Mouse (Mus musculus) midbrain, embryonic 15.5 days (tissue): ENCODE measurements around the gene Mterf1b. TPM values are rescaled to one million over a fixed set of nuclear protein-coding genes. Genes with fewer than 3 reads are reported as not detected.
"Not testable (repeated sequence)": the region's sequence is repeated elsewhere in the genome, so short reads cannot be mapped to it uniquely, and the experiment has no call there.

Experiments
- ATAC-seq: fragments of 200-750 bp; cut with Nextera tagmentation; replicated peaks from 2 replicates; pipeline ENCODE4 v1.8.0; 2017; ENCODE audit warnings: moderate TSS enrichment
- H3K27ac ChIP-seq: fragments of 300-500 bp; sonication (generic); 2 replicates; pipeline ENCODE4 v1.5.1; 2015; ENCODE audit warnings: mild to moderate bottlenecking, inconsistent platforms
- H3K27me3 ChIP-seq: fragments of 300-500 bp; sonication (generic); replicated peaks from 2 replicates; pipeline ENCODE4 v1.6.1; 2015; ENCODE audit warnings: inconsistent platforms
- H3K36me3 ChIP-seq: fragments of 300-500 bp; sonication (generic); replicated peaks from 2 replicates; pipeline ENCODE4 v1.6.1; 2015; ENCODE audit warnings: inconsistent platforms
- H3K4me1 ChIP-seq: fragments of 300-500 bp; sonication (generic); 2 replicates; pipeline ENCODE4 v1.6.1; 2015; ENCODE audit warnings: inconsistent platforms
- H3K4me2 ChIP-seq: fragments of 300-500 bp; sonication (generic); 2 replicates; pipeline ENCODE4 v1.6.1; 2015; ENCODE audit warnings: inconsistent platforms, mild to moderate bottlenecking, moderate library complexity
- H3K4me3 ChIP-seq: fragments of 300-500 bp; sonication (generic); 2 replicates; pipeline ENCODE4 v1.5.1; 2015; ENCODE audit warnings: mild to moderate bottlenecking, inconsistent platforms
- H3K9ac ChIP-seq: fragments of 300-500 bp; sonication (generic); 2 replicates; pipeline ENCODE4 v1.6.1; 2015; ENCODE audit warnings: mild to moderate bottlenecking, inconsistent platforms
- H3K9me3 ChIP-seq: fragments of 300-500 bp; sonication (generic); 2 replicates; pipeline ENCODE4 v1.6.1; 2016; ENCODE audit warnings: inconsistent platforms
- WGBS: fragments of 180-500 bp; shearing (Covaris S2); methylation state at CpG from one replicate; pipeline ENCODE4 v1.1.7; 2015; ENCODE audit warnings: mixed read lengths; 5-methylcytosine and 5-hydroxymethylcytosine counted together
- polyA plus RNA-seq: library from polyadenylated mRNA; unstranded; fragments of >200 nt; fragmentation: Nextera tagmentation; extraction: Ambion mirVana; gene quantifications from 2 replicates; pipeline ENCODE4 v1.2.1, GENCODE M21; 2015

Mterf1b gene
- polyA plus RNA-seq, 1 experiment from 2014 or later = 4.7 TPM

DNA sequence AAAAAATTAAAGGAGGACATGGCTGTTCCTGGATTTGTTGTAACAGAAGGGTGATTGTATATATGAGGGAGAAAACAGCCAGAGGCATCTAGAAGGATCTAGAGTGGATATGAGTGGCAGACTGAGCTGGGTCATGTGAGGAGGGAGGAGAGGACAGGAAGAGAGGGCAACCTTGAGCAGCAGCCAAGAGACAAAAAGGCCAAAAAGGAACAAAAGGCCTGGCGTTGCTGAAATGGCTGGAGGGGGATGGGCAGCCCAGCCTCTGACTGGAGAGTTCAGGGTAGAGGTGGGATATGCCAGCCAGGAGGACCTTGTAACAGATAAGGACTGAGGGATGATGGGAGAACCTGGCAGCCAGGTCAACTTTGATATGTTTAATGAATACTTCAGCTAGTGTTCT is 2.9 kb downstream of the Mterf1b start:
- Histone ChIP-seq H3K27ac (no peak overlapping the region), H3K4me2 (no peak overlapping the region), H3K36me3 (no peaks in the 10 kb centered on the region), H3K4me3 (no peak overlapping the region), H3K9ac (no peak overlapping the region), H3K4me1 (peaks cover 9% of the 10 kb centered on the region), H3K9me3 (no peaks in the 10 kb centered on the region), H3K27me3 (no peaks in the 10 kb centered on the region)
- WGBS = 48% methylated on average over 1 of the region's 1 CpGs
- no peak for ATAC-seq

DNA sequence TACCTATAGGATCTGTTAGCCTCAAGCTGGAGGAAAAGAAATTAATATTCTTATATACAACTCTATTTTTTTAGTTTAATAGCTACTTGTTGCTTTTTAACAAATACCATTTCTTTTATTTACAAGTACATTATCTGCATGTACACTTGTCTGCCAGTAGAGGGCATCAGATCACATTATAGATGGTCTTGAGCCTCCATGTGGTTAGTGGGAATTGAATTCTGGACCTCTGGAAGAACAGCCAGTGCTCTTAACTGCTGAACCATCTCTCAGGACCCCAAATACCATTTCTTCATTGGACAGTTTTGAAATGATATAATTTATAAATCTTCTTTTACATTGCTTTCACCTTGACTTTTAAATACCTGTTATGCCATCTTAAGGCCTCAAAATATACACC is 9.2 kb downstream of the Mterf1b start:
- H3K4me1 ChIP-seq = no peaks in the 10 kb centered on the region
- ATAC-seq = no peak
- H3K9me3 ChIP-seq = no peaks in the 10 kb centered on the region
- no peak overlapping the region for H3K9ac ChIP-seq
- no peak overlapping the region for H3K4me3 ChIP-seq
- H3K36me3 ChIP-seq = no peaks in the 10 kb centered on the region
- H3K27me3 ChIP-seq = no peaks in the 10 kb centered on the region
- H3K4me2 ChIP-seq = no peak overlapping the region
- H3K27ac ChIP-seq = no peak overlapping the region

DNA sequence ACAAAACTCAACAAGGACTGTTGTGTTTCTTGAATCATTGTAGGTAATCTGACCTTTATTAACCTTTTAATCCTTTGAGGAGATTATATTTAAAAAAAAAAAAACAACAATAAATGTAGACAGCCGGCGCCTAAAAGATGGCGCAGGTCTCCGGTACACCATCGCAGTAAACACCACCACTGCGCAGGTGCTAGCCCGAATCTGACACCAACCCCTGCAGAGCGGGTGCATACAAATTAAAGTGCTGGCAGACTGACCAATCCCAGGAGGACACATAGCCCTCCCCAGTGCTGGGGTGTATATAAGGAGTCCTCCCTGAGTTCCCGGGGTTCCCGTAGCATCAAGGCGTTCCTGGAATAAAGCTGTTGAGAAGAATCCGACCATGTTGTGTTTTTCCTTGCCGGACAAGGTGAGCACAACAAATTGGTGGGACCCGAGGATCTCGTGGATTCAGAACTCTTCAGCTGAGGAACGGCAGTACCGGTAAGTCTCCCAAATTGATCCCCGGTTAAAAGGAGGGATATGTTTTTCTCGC is 10.2 kb downstream of the Mterf1b start:
- not testable (repeated sequence) for H3K27me3 ChIP-seq, H3K4me3 ChIP-seq, H3K9me3 ChIP-seq, H3K4me1 ChIP-seq, ATAC-seq, H3K4me2 ChIP-seq, H3K9ac ChIP-seq, H3K27ac ChIP-seq, H3K36me3 ChIP-seq
- 94% methylated on average over 19 of the region's 19 CpGs for WGBS

DNA sequence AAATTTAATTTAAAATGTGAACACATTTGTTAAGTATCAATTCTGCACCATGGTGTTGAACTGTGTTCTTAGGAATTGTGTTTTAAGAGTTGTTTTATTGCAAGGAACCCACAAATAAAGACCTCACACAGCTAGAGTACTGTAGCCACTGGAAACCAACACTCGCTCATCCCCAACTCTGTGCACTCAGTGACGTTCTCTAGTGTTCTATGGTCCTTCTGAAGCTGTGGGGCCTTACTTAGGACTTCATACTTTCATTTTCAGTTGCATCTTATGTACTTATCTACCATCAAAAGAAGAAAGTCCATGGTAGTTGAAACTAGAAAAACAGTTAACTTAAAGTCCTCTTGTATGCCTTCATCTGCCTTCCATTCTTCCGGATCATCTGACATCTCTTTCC is 17.9 kb downstream of the Mterf1b start:
- not testable (repeated sequence) for H3K27ac ChIP-seq, H3K4me2 ChIP-seq, H3K36me3 ChIP-seq, H3K9me3 ChIP-seq, ATAC-seq, H3K27me3 ChIP-seq, H3K9ac ChIP-seq, H3K4me3 ChIP-seq, H3K4me1 ChIP-seq
- 87% methylated on average over 3 of the region's 3 CpGs for WGBS

DNA sequence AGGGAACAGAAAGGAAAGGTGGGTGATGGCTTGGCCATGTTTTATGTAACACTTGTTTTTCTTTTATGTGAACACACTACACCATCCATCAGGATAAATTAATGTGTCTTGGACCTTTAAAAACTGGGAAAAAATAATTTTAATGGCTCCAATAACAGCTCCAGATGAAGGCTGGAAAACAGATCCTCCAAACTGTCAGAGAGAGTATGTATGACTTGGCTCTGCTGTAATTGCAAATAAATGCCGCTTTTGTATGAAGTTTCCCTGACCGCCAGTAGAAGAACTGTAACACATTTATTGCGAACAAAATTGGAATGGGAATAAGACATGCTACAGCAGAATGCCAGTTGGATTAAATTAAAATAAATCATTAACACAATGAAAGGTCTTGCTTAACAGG is 29.1 kb downstream of the Mterf1b start:
- Histone ChIP-seq H3K9ac (no peak overlapping the region), H3K4me2 (no peak overlapping the region), H3K36me3 (no peaks in the 10 kb centered on the region), H3K4me3 (no peak overlapping the region), H3K27me3 (no peaks in the 10 kb centered on the region), H3K9me3 (no peaks in the 10 kb centered on the region), H3K27ac (no peak overlapping the region), H3K4me1 (no peaks in the 10 kb centered on the region)
- 81% methylated on average over 3 of the region's 3 CpGs for WGBS
- ATAC-seq = no peak

DNA sequence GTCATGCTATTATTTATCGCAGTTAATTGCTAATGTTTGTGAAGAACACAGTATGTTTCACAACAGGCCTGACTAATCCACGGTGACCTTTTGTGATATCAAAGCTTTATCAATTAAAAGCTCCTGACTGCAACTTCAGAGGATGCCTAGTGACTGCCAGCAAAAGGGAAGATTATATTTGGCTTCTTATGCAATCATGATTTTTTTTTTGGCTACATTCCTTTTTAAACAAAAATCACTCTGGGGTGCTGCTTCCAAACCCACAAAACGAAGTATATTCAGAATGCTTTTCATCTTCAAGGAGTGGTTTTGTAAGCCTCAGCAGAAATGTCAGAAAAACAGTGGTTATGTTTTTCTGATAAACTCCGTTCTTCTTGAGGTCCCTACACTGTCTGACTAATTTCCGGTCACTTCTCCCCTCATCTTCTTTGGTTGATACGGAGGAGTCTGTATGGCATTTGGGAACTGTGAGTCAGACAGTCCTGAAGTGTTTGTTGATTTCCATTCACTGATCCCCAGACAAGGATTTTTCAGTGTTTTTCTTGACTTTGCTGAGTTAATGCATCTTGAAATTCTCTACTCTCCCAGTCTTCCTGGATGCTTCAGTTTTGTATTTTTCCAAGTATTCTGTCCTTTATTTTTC is 29.9 kb downstream of the Mterf1b start:
- Histone ChIP-seq H3K27ac (no peak overlapping the region), H3K4me1 (no peaks in the 10 kb centered on the region), H3K9ac (no peak overlapping the region), H3K4me3 (no peak overlapping the region), H3K36me3 (no peaks in the 10 kb centered on the region), H3K27me3 (no peaks in the 10 kb centered on the region), H3K9me3 (no peaks in the 10 kb centered on the region), H3K4me2 (no peak overlapping the region)
- no peak for ATAC-seq
- WGBS = 80% methylated on average over 6 of the region's 6 CpGs

DNA sequence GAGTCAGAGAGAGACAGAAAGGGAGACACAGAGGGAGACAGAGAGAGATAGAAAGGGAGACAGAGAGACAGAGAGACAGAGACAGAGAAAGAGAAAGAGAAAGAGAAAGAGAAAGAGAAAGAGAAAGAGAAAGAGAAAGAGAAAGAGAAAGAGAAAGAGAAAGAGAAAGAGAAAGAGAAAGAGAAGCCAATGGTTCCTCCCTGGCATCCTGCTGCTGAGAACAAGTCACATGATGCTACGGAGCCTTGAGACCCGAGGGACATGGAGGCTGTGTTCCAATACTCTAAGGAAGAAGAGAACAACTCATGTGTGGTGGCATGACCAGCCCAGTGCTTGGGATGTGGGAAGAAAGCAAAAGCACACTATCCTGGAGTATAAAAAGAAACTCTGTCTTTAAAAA is 40.0 kb downstream of the Mterf1b start:
- WGBS = 79% methylated on average over 2 of the region's 2 CpGs
- Histone ChIP-seq H3K9me3 (no peaks in the 10 kb centered on the region), H3K4me1 (no peaks in the 10 kb centered on the region), H3K4me2 (no peak overlapping the region), H3K9ac (no peak overlapping the region), H3K36me3 (no peaks in the 10 kb centered on the region), H3K27me3 (no peaks in the 10 kb centered on the region), H3K27ac (no peak overlapping the region), H3K4me3 (no peak overlapping the region)
- no peak for ATAC-seq

DNA sequence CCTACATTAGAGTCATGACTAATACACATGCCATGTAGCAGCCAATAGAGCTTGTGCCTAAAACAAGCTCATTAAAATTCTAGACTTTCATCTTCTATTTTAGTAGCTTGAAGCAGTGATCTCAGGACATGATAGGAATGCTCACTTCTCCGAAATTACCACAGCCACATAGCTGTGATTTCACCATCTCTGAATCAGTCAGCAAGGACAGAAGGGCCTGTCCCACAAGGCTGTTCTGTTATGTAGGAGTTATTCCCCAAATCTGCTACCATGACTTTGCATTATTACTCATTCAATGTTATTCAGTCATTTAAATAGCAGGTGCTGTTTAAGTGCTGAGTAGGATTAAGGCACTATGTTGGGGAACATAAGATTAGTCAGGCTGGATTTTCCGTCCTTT is 42.3 kb downstream of the Mterf1b start:
- Histone ChIP-seq H3K36me3 (no peaks in the 10 kb centered on the region), H3K27me3 (no peaks in the 10 kb centered on the region), H3K9me3 (no peaks in the 10 kb centered on the region), H3K27ac (no peak overlapping the region), H3K4me3 (no peak overlapping the region), H3K9ac (no peak overlapping the region), H3K4me1 (no peaks in the 10 kb centered on the region), H3K4me2 (no peak overlapping the region)
- 51% methylated on average over 2 of the region's 2 CpGs for WGBS
- no peak for ATAC-seq

DNA sequence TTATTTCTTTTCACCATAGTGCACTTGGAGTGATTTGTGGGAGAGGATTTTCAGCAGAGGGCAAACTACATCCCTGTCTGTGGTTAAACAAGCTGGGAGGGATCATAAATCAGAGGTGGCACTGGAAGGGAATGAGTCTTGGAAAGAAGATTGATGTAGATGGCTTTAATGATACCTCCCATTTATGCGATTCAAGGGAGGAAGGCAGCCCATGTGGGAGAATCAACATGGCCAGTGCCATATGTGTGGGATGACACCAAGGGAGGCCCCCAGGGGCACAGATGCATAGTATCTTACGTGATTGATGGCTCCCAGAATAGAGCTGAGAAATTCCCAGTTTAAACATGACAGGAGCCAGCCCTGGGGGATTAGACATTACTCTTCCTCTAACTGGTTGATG is 48.0 kb downstream of the Mterf1b start:
- Histone ChIP-seq H3K36me3 (no peaks in the 10 kb centered on the region), H3K27me3 (no peaks in the 10 kb centered on the region), H3K9me3 (no peaks in the 10 kb centered on the region), H3K27ac (no peak overlapping the region), H3K4me1 (no peaks in the 10 kb centered on the region), H3K4me3 (no peak overlapping the region), H3K9ac (no peak overlapping the region), H3K4me2 (no peak overlapping the region)
- no peak for ATAC-seq
- WGBS = 76% methylated on average over 2 of the region's 2 CpGs

DNA sequence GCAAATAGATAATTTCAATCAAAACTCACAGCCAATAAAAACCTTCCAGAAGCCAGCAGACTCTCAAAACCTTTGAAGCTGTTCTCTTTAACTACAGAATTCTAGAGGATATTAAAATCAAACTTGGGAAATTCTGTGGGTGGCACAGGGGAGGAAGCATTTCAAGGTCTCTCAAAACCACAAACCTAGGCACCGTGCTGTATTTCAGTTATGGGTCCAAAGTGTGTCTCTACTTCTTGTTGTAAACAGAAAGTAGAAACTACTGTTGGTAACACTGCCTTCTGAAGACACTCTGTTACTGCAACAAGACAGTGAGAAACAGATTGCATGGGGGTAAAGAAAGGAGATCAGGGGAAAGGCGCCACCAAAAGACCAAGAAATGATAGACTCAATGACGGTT is 52.8 kb downstream of the Mterf1b start:
- H3K4me3 ChIP-seq = no peak overlapping the region
- H3K9me3 ChIP-seq = no peaks in the 10 kb centered on the region
- ATAC-seq = no peak
- WGBS = 79% methylated on average over 3 of the region's 3 CpGs
- no peaks in the 10 kb centered on the region for H3K27me3 ChIP-seq
- H3K9ac ChIP-seq = no peak overlapping the region
- H3K4me1 ChIP-seq = no peaks in the 10 kb centered on the region
- no peak overlapping the region for H3K27ac ChIP-seq
- H3K36me3 ChIP-seq = no peaks in the 10 kb centered on the region
- H3K4me2 ChIP-seq = no peak overlapping the region

DNA sequence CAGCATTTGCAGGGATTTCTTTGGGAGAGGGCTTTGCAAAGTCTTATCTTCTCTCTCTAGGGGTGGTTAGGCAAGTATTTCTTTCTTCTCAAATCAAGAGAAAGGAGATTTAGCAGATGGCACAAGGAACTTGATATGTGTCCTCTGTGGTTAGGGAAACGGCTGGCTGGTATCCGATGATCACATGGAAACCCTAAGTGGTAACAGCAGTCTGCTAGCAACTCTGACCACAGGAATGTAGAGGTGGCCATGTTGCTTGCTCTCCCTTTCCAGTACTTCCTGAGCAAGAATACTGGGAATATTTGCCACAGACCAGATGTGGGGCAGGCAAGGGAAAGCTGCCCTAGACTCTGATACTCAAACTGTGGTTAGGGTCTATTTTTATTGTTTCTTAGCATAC is 53.9 kb downstream of the Mterf1b start:
- H3K4me3 ChIP-seq = no peak overlapping the region
- 82% methylated on average over 2 of the region's 2 CpGs for WGBS
- no peak overlapping the region for H3K4me2 ChIP-seq
- H3K27ac ChIP-seq = no peak overlapping the region
- no peak for ATAC-seq
- no peaks in the 10 kb centered on the region for H3K27me3 ChIP-seq
- no peaks in the 10 kb centered on the region for H3K4me1 ChIP-seq
- no peaks in the 10 kb centered on the region for H3K9me3 ChIP-seq
- H3K36me3 ChIP-seq = no peaks in the 10 kb centered on the region
- no peak overlapping the region for H3K9ac ChIP-seq
